Mouse (Mus musculus): ENCODE results near the gene Cables2.

GRCm38 (mm10) chr2:180292026-180292425, 18.7 kb upstream of the Cables2 start:
- TF ChIP-seq CTCF (IDR thresholded peaks at IDR 0.05; ENCODE audit: low read depth) (no peak), EP300 (optimal IDR thresholded peaks at IDR 0.05) (no peak)

Measured in stomach, postnatal 0 days (tissue).